Mouse (Mus musculus) ZHBTc4 (cell line): ENCODE data around the gene Mroh9.

Source experiments
- DNase-seq: peaks from one replicate; pipeline ENCODE4 v3.0.0-alpha.2; 2011; ENCODE audit warnings: low read depth, low spot score

Gene Mroh9

DNA sequence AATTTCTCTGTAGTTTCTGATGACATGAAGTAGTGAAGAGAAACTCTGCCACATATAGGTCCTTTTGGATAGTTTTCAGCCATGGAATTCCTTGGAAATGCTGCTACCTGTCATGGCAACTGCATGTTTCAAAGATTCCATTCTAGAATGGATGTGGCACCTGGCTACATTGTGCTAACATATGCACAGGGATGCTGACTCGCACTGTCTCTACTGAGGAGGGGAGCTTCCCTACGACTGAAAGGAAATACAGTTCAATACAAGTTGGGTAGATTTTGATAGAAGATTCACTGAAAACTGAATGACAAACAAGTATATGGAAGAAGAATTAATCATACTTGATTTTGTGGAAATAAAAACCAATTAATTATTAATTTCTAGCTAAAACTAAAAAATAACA, at the start of gene Mroh9:
Mroh9 (minus strand) TSS at position 101 of the 400 bp plus-strand sequence.
- no peak for DNase-seq

DNA sequence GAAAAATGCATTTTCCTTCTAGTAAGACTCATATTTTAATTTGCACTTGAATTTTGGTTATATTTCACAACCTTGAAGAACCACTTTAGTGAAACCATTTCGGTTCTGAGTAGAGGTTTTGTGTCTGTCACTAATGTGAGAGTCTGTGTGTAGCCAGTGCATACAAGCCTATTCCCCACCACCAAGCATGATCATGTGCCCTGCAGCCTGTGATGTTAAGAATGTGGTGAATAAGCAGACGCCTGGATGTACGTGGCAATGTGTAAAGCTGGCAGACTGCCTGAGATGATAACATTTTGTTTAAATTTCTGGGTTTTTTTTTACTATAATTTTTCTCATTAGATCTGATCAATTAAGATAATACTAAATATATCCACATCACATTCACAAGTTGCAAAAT, 44.5 kb upstream of the Mroh9 start:
- DNase-seq: no peak

DNA sequence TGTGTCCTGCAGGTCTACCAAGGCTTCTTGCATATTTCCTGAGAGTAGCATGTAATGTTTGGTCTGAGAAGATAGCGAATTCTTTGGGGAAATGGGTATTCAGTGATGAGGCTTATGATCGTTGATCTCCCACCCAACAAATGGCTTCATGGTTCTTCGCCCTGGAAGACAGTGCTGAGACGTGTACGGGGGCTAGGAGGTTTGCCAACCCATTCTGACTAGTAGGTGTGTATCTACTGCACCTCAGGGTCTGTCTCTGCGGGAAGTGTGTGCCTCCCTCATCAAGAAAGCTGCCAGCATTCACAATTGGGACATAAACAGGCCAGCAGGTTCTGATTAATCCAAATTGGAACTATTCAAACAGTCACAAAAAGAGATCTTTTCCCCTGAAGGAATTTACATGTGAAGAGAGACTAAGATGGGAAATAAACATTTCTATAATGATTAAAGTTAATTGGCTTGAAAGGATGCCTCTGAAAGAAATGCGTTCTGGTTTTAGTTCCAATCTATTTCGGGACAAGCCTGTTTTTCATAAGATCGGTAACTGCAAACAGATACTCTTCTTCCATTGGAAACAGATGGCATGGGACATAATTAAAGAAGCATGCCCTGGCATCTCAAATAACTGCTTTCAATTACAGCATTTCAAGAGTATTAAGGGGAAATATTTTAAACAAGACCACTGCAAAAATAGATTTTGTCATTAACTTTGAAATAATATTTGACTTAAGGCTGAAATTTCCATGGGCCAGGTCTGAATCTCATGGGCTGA, 43.8 kb upstream of the Mroh9 start:
- no peak for DNase-seq

DNA sequence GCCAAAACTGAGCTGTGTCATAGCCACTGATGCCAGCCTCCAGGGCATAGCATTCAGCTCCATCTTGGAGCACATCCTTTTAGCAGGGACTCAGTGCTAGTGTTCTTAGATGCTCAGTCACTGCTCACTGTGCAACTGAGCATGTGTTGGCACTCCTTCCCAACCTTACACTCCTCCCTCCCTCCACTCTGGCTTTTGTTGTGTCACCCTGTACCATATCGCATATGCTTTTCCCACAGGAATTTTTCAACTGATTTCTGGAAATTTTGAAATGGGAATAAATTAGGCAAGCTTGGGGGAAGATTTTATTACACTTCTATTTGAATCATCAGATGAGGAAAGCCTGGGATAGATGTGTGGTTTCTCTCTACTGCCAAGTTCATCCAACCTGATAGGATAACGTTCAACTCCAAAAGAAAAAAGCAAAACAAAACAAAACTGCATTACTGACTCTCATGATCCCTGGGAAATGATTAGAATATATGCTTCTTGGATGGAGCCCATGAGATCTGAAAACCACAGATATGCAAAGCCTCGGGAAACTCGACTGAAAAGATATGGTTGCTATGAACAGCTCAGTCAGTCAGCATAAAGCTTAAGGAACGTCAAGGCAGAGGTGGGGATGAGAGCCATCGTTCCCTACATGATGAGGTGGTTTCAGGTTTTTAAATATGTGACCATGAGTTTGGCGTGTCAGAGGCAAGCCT, 40.9 kb upstream of the Mroh9 start:
- DNase-seq: no peak

DNA sequence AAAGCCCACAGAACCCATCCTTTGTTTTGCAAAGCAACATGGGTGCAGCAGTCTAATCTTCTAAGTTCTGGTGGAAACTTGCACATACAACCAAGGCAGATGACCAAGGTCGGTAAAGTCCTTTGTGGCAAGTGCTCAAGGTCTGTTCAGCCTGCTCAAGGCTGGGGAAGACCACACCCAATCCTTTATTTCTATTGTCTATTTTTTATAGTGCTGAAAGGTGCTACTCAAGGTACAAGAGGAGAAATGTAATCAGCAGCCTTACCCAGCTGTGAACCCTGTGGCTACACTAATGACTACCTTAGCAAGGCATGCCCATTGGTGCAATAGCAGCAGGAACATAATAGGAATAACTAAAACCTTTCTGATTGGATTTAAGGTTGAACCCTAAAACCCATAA, 36.9 kb upstream of the Mroh9 start:
- DNase-seq: peak; percentile 55

DNA sequence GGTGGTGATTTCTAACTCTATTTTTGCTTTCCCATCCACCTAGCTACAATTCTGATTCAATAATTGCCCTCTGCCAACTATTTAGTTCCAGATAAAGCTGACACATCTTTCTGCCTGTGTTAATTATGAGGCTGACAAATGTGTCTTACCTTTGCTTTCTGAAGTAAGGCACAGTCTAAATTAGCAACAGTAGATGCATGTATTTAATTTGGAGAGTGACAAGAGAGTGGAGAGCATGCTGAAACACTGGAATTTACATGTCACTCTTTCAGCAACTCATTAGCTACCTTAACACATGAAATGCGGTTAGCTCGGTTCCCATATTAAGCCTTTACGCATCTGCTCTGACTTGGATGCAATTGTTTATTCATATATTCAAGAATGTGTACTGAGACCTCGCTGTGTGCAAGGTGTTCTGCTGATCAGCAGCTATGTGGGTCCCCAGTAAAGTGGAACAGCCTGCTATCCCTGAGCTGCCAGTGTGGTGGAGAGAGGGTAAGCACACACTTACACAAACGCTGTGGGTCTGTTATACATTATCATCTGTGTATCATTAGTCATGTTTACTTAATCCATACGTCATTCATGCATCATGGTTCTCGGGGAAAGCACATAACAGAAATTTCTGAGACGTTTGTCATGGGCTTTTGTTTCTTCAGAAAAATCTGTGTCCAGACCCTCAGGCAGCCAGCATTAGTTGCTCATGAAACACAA, 28.1 kb upstream of the Mroh9 start:
- DNase-seq: no peak

DNA sequence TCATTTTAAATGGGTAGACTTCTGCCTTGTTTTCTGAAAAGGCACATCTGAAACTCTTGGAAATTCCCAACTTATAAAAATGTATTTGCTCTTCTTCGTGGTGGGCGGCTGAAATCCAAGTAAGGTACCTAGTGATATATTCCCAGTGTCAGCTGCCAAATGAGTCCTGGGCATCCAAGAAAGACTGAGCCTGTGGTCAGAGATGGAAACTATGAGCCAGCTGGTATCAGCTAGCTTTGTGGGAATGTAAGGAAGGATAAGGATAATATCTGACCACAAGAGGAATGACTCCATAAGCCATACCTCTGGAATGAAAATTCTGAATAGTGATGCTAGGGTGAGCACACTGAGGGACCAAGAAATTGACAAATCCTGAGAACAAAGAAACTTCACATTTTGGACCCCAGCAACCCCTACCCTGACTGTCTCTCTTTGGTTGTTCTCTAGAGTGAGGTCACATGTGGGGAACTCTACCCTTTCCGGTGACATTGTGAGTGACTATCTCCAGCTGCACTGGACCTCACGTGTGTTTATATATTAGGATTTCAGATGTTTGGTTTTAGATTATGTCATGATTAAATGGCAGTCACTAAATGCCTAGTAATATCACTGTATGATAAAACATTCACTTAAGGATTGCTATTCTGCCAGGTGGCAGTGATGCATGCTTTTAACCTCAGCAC, 27.2 kb upstream of the Mroh9 start:
- no peak for DNase-seq

DNA sequence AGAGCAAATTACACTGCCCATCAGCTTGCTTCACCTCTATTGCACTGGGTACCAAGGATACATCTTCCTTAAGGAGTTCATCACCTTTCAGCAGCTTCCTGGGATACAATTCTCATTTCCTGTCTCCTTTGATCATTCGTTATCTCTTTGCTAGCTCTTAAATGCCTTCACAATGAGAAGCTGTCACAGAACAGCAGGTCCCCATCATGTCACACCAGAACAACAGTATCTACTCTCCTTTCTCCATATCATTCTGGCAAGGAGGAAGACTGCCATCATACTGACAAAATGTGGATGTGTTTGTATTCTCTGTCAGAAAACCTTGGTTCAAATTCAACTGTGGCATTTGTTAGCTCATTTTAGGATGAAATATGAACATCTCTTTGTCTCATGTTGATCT, 19.5 kb upstream of the Mroh9 start:
- no peak for DNase-seq

DNA sequence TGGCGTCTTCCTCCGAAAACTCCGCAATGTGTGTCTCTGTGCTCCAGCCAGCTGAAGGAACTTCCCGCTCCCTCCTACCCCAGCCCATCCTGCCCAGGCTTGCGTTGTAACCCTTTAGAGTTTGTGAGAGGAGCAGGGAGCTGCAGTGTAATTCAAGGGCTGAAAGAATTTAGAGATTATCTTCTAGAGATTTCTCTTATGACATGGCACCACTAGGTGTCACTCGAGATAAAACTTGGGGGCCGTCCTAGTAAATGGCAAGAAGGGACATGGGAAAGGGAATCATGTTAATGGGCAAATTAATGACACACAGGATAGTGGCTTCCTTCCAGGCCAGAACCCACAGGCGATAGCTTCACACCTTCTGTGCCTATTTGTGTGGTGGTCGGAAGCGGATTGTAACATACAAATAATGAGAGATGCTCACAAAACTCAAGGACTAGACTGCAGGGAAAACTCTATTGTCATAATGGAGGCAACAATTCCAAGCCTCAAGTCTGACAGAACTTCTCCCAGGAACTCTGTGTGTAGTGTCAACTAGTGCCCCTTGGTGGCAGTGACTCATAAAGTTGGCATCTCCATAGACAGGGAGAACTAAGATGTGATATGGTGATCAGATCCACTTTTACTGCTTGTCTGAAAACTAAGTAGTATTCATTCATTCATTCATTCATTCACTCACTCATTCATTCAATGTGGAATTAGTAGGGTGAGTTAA, 6.1 kb upstream of the Mroh9 start:
- peak; percentile 63 for DNase-seq

DNA sequence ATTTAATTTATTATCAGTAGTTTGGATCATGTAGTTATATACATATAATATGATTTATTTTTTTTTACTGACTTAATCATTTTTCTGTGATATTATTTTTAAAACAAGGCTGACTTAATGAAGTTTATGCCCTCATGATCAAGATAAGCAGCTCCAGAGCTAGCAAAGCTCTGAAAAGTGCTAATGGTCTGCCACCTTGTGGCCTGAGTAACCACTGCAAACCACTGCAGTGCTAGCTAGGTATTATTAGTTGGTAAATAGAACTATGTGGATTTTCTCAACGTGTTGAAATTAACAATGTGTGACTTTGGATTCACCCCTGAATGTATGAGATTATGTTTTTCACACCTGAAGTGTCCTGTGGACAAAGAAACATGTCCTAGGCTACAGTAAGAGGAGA, 15.0 kb downstream of the Mroh9 start:
- DNase-seq: peak; percentile 34

DNA sequence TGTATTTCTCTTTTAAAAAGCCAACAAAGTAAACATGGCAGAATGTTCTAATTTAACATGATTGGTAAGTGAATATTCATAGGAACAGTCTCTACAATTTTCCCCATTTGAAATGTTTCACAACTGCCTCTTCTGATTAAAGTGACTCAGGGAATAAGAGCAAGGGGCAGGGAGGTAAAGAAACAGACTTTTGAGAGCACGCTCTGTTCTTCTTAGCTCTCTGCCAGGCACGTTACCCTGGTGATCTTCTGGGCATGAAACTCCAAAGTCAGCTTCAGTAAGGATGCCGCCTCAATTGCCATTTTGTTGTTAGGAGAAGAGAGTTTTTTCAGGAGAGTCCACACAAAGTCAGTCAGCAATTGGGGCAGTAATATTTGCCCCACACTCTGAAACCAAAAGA, 25.1 kb downstream of the Mroh9 start:
- no peak for DNase-seq

DNA sequence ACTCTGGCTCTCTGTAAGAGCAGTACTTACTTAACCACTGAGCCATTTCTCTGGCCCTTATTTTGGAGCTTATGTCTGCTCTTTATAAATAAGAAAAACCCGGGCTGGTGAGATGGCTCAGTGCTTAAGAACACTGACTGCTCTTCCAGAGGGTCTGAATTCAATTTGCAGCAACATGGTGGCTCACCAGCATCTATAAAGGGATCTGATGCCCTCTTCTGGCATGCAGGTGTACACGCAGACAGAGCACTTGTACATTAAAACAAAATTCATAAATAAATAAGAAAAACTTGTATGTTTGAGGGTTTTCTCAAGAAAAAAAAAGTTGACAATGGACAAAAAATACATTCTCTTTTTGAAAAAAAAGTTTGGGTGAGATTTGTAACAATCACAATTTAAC, 28.1 kb downstream of the Mroh9 start:
- DNase-seq: peak; percentile 8

DNA sequence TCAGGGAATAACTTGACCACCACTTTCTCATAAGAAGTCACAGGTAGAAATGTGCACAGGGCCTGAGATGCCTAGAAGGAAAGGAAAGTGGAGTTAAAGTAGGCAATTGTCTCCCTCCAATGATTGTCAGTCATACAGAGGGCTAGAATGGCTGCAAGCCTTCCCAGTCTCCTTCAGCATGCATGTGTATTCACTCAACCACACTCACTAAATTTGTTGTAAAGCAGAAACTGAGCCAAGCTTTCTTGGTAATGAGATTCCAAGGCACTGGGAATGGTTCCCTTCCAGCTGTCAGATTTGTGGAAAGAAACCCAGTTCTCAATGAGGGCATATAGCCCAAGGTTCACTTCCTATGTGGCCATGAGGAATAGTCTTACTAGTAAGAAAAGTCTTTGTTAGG, 29.8 kb downstream of the Mroh9 start:
- DNase-seq: no peak

DNA sequence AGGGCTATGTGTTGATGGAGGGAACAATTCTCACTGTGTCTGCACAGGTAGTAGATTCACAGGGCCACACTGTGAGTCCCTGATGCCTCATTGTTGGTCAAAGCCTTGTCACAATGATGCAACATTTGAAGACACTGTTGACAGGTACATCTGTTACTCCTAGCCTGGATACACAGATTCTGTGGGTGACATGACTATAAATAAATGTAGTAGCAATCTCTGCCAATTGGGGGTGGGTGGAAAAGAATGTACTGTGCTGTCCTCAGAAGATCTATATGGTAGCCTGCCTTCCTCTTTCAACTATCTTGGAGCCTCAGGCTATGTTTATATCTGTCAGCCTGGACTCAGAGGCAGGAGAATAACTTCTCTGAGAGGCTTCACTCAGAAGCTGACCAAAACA, 62.4 kb downstream of the Mroh9 start:
- no peak for DNase-seq

DNA sequence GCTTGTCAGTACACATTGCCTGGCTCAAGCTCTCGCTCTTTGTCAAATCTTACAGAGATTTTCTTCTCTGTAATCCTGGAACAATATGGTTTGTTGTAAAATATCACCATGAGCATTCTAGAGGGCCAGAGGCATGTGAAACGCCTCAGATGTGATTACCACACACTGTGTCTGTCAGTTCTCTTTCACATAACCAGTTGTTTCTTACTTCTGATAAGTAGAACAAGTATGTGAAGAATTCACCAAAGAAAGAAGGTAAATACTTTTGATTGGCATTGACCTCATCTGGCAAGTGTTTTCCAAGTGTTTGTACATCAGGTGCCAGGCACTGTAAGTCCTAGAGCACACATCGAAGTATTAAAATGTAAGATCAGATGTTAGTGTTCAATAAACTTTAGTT, 76.2 kb downstream of the Mroh9 start:
- no peak for DNase-seq

DNA sequence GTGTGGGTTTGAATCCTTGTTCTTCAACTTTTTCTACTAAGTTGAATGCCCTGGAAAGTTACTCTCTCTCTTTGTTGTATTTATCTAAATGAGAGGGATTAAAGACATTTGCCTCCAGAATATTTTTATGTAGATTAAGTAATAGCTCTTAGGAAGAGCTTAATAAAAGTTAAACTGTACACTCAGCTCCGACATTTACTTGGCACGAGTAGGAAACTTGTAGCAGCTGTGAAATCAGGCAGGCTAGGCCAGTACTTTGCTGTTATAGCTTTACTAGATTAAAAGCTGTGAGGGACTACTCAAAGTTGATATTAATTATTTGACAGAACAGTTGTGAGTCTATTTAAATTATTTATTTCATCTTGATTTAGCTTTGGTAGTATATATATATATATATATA, 82.0 kb downstream of the Mroh9 start:
- no peak for DNase-seq

DNA sequence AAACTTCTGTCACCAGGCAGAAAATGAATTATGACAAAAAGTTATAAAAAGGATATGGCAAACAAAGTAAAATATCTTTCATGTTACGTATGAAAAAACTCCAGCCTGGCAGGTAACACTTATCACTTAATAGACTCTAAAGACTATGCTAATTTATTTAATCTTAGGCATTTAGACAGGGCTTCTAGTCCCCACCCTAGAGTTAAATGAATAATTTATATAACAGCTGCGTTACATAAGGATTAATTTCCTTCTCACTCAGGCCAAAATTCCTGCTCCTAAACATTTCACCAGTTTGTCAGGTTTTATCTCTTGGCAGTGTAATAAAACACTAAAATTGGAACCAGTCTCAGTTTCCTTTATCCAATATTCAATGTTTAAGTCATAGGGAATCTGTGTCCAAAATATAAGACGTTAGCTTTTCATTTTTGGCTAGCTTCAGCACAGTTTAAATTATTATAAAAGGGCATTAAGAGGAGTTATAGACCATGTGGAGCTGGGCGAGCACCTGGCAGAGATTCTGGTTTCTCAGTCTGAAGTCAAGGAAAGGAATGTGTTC, 84.1 kb downstream of the Mroh9 start:
- DNase-seq: no peak

DNA sequence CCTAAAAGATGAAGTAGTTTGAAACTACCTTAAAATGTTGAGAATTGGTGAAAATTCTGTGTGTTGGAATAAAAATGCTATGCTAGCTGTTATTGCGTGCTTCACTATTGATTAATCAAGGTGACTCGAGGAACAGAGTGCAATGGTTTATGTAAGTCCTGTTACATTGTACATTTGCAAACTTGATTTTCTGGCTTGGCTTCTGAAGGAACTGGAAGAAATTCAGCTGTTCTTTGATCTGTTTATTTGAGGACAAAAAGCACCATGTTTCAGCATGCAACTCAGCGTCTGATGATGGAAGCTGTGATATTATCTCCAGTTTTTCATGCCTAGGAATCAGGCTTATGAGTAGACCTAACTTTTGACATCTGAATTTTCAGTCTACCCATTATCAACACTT, 97.9 kb downstream of the Mroh9 start:
- no peak for DNase-seq

DNA sequence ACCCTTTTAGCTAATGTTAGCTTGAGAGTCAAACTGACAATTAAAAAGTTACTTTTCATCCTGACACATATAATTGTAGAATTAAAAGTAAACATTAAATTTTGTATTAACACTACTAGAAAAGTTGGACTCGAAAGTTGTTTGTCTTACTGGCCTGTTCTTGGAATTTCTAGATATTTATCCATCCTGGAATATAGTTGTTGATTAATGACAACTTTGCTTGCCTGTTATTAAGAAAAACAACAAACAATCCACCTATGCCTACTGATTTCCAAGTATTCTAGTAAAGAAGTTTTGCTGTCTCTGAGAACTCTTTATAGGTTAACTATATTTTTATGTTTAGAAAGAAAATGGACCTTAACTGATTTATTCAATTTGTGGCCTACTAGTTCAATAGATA, 98.7 kb downstream of the Mroh9 start:
- no peak for DNase-seq

DNA sequence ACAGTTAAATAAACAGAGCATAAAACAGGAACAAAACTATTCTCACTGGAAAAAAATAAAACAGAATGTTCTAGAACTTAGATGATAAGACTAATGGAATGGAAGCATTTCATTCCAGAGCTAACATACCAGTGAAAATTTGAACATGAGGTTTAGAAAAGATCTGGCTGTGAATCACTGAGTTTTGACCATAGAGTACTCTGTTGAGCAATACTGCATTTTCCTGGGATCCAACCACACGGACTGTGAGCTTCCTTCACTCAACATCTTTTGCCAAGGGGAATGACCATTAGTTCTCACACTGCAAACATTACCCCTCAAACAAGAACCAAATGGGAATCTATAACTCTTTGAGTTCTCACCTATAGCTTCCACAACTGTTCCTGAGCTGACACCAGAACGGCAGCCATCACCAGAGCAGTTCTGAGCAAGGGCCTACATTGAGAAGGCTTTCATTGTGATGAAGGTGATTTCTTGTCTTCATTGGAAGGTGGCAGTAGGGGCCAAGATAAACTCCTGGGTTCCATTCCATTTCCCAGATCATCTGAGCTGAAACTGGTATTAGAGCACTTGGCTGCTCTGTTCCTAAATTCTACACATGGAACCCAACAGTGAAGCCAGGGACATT, 99.2 kb downstream of the Mroh9 start:
- DNase-seq: no peak

DNA sequence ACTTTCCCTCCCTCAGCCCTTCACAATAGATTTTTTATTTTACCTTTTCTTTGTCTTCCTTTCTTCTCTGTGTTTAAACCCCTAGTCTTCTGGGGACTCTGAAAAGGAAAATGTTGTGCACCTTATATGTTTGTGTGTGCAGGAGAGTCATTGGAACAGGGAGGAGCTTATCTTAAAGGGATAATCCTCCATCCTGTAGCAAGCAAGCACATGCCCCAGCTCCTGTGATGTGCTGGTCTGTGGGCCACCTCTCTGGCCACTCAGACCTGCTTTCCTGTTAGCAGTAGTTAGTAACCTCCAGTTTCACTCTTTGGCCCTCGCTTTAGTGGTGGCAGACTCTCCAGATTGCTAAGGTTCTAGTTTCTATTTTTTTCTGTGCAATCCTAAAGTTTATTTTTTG, 101.0 kb downstream of the Mroh9 start, which contains the start of gene Fmo3:
Fmo3 (minus strand) TSS at position 101 of the 400 bp plus-strand sequence.
- DNase-seq: no peak
